Mouse (Mus musculus): Measurements from ENCODE around the gene Setd2. TPM values are rescaled to one million over a fixed set of nuclear protein-coding genes. Genes with fewer than 3 reads are reported as not detected.

The Setd2 gene
- total RNA-seq, 1 experiment, result 78.9 TPM

- Histone ChIP-seq H3K4me3 (ENCODE audit: insufficient read depth in 1 of 2, low read depth in 1 of 2, low read length in 2 of 2, poor library complexity in 1 of 2, severe bottlenecking in 1 of 2) (no peak overlapping the region), H3K9me3 (ENCODE audit: control insufficient read depth, insufficient read depth, low read depth, low read length) (no peaks in the 10 kb centered on the region), H3K27ac (ENCODE audit: insufficient read depth, low read depth, low read length, poor library complexity, severe bottlenecking) (no peak overlapping the region), H3K4me1 (ENCODE audit: control insufficient read depth in 2 of 2, insufficient read depth in 2 of 2, low read length in 2 of 2, poor library complexity in 1 of 2) (peaks cover 3 to 12% of the 10 kb centered on the region in 2 experiments; a peak in 2 of 4 replicates), H3K36me3 (ENCODE audit: control insufficient read depth, insufficient read depth, low read length, poor library complexity, severe bottlenecking) (no peaks in the 10 kb centered on the region), H3K9ac (ENCODE audit: insufficient read depth, low read depth, low read length, poor library complexity, severe bottlenecking) (no peak overlapping the region)
- DNase-seq (ENCODE audit: low read depth, low spot score), result no peak
- TF ChIP-seq ZNF384 (IDR thresholded peaks at IDR 0.05; ENCODE audit: low read depth, low read length), result no peak
- TF ChIP-seq CHD2 (IDR thresholded peaks at IDR 0.05; ENCODE audit: low read depth, low read length), result no peak
- no peak for TF ChIP-seq ZC3H11A (IDR thresholded peaks at IDR 0.05; ENCODE audit: borderline replicate concordance, low read depth, low read length)
- no peak for TF ChIP-seq HCFC1 (IDR thresholded peaks at IDR 0.05; ENCODE audit: borderline replicate concordance, insufficient read depth, low read length)
- no peak for TF ChIP-seq MAFK (IDR thresholded peaks at IDR 0.05; ENCODE audit: insufficient read depth, low read depth, low read length)
- in situ Hi-C loops (cut with MboI; ENCODE audit: low sequenced_read_pairs in 2 of 2, unreplicated experiment in 2 of 2), result no loop called here
These were observed 117.4 kb downstream of the Setd2 start for GRCm38 (mm10) chr9:110649775-110650174.

DNA sequence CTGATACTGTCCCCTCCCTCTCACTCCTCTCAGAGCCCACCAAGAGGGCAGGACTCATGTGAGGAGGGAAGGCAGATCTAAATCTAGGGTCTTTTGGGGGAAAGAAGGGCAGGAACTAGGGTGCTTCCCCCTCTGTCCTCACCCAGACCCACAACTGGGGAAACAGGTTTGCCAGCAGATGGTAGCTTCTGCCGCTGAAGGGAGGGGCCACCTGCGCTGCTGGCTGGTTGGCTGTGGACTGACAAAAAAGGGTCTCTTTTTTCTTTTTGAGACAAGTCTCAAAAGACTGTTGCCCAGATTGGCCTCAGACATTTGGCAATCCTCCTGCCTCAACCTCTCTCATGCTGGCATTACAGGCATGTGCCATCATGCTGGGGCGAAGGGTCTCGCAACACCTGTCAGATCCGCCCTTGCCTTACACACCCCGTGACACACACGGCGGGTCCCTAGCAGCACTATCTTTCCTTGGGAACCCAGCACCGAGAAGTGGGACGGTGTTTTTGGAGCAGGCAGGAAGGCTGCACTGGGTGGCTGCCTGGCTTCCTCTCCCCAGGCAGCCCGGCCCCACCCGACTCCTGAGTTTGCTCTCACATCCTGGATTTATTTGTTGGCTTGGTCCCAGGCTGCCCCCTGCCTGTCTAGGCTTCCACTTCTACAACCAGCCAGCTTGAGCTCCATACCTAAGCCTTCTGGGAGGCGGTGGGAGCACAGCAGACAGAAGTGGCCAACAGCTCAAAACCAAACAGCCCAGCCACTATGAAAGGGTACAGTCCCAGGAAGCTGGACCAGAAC is 119.7 kb downstream of the Setd2 start:
- Histone ChIP-seq H3K36me3 (ENCODE audit: control insufficient read depth, insufficient read depth, low read length, poor library complexity, severe bottlenecking) (no peaks in the 10 kb centered on the region), H3K9me3 (ENCODE audit: control insufficient read depth, insufficient read depth, low read depth, low read length) (no peaks in the 10 kb centered on the region), H3K4me1 (ENCODE audit: control insufficient read depth in 2 of 2, insufficient read depth in 2 of 2, low read length in 2 of 2, poor library complexity in 1 of 2) (peaks cover 3 to 12% of the 10 kb centered on the region in 2 experiments; a peak in 2 of 4 replicates), H3K4me3 (ENCODE audit: insufficient read depth in 1 of 2, low read depth in 1 of 2, low read length in 2 of 2, poor library complexity in 1 of 2, severe bottlenecking in 1 of 2) (peak overlapping the region; percentile 13 to 23; a peak in 2 of 4 replicates), H3K9ac (ENCODE audit: insufficient read depth, low read depth, low read length, poor library complexity, severe bottlenecking) (peak overlapping the region; percentile 9; the same call in 1 of the 2 replicates), H3K27ac (ENCODE audit: insufficient read depth, low read depth, low read length, poor library complexity, severe bottlenecking) (no peak overlapping the region)
- in situ Hi-C loops (cut with MboI; ENCODE audit: low sequenced_read_pairs in 2 of 2, unreplicated experiment in 2 of 2), result no loop called here
- DNase-seq (ENCODE audit: low read depth, low spot score), result no peak
- TF ChIP-seq ZC3H11A (IDR thresholded peaks at IDR 0.05; ENCODE audit: borderline replicate concordance, low read depth, low read length) (no peak), ZNF384 (IDR thresholded peaks at IDR 0.05; ENCODE audit: low read depth, low read length) (no peak), HCFC1 (IDR thresholded peaks at IDR 0.05; ENCODE audit: borderline replicate concordance, insufficient read depth, low read length) (no peak), MAFK (IDR thresholded peaks at IDR 0.05; ENCODE audit: insufficient read depth, low read depth, low read length) (no peak), CHD2 (IDR thresholded peaks at IDR 0.05; ENCODE audit: low read depth, low read length) (no peak)

DNA sequence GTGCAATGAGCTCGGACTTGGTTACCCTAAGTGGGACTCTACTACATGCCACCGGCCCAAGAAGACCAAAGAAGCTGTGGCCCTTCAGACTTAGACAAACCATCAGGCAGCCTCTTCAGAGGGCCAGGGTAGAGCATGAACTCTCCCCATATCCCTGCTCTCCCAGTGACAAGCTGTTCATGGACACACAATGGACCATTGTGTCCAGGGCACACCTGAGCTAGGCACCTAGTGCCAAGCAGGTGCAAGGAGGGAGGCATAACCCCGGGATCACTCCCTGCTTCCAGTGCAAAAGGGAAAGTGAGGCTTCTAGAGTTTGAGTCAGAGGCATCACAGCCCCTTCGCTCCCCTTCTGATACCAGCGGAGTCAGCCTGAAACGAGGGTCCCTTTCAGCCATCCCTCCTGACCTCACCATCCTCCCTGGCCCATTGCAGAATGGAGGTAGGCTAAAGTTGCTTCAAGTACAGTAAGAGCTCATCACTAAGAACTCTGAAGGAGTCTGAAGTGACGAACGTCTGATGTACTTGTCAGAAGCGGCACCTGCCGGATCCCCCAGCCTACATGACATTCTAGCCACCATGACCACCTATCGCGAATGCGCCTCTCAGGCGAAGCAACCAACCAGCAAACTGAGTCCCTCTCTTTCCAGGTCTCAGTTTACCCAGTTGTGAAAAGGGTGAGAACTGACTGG is 120.7 kb downstream of the Setd2 start:
- peak overlapping the region; percentile 66 to 77 for H3K4me3 ChIP-seq (ENCODE audit: insufficient read depth in 1 of 2, low read depth in 1 of 2, low read length in 2 of 2, poor library complexity in 1 of 2, severe bottlenecking in 1 of 2)
- no peak for DNase-seq (ENCODE audit: low read depth, low spot score)
- H3K27ac ChIP-seq (ENCODE audit: insufficient read depth, low read depth, low read length, poor library complexity, severe bottlenecking), result no peak overlapping the region
- in situ Hi-C loops (cut with MboI; ENCODE audit: low sequenced_read_pairs in 2 of 2, unreplicated experiment in 2 of 2), result no loop called here
- H3K9me3 ChIP-seq (ENCODE audit: control insufficient read depth, insufficient read depth, low read depth, low read length), result no peaks in the 10 kb centered on the region
- peak overlapping the region; percentile 38 for H3K9ac ChIP-seq (ENCODE audit: insufficient read depth, low read depth, low read length, poor library complexity, severe bottlenecking)
- TF ChIP-seq ZC3H11A (IDR thresholded peaks at IDR 0.05; ENCODE audit: borderline replicate concordance, low read depth, low read length) (no peak), CHD2 (IDR thresholded peaks at IDR 0.05; ENCODE audit: low read depth, low read length) (no peak), MAFK (IDR thresholded peaks at IDR 0.05; ENCODE audit: insufficient read depth, low read depth, low read length) (no peak), HCFC1 (IDR thresholded peaks at IDR 0.05; ENCODE audit: borderline replicate concordance, insufficient read depth, low read length) (no peak)
- H3K36me3 ChIP-seq (ENCODE audit: control insufficient read depth, insufficient read depth, low read length, poor library complexity, severe bottlenecking), result no peaks in the 10 kb centered on the region
- H3K4me1 ChIP-seq (ENCODE audit: control insufficient read depth in 2 of 2, insufficient read depth in 2 of 2, low read length in 2 of 2, poor library complexity in 1 of 2), result peaks cover 3 to 15% of the 10 kb centered on the region in 2 experiments; a peak in 2 of 4 replicates

GRCm38 (mm10) chr9:110653655-110654461 is 121.5 kb downstream of the Setd2 start, which contains the start of gene Nbeal2:
Gene Nbeal2, minus strand, starts transcription at chr9:110654161.
- Histone ChIP-seq H3K27ac (ENCODE audit: insufficient read depth, low read depth, low read length, poor library complexity, severe bottlenecking) (no peak within 1 kb of the TSS), H3K9ac (ENCODE audit: insufficient read depth, low read depth, low read length, poor library complexity, severe bottlenecking) (peak within 1 kb of the TSS; percentile 38), H3K4me3 (ENCODE audit: insufficient read depth in 1 of 2, low read depth in 1 of 2, low read length in 2 of 2, poor library complexity in 1 of 2, severe bottlenecking in 1 of 2) (peak within 1 kb of the TSS; percentile 66 to 77), H3K4me1 (ENCODE audit: control insufficient read depth in 2 of 2, insufficient read depth in 2 of 2, low read length in 2 of 2, poor library complexity in 1 of 2) (peaks cover 3 to 15% of the 10 kb centered on the region in 2 experiments; a peak in 2 of 4 replicates), H3K36me3 (ENCODE audit: control insufficient read depth, insufficient read depth, low read length, poor library complexity, severe bottlenecking) (no peaks in the 10 kb centered on the region), H3K9me3 (ENCODE audit: control insufficient read depth, insufficient read depth, low read depth, low read length) (no peaks in the 10 kb centered on the region)
- in situ Hi-C loops (cut with MboI; ENCODE audit: low sequenced_read_pairs in 2 of 2, unreplicated experiment in 2 of 2), result no loop called here
- peak; percentile 91 for DNase-seq (ENCODE audit: low read depth, low spot score)
- TF ChIP-seq MAFK (IDR thresholded peaks at IDR 0.05; ENCODE audit: insufficient read depth, low read depth, low read length) (no peak), CHD2 (IDR thresholded peaks at IDR 0.05; ENCODE audit: low read depth, low read length) (no peak), HCFC1 (IDR thresholded peaks at IDR 0.05; ENCODE audit: borderline replicate concordance, insufficient read depth, low read length) (peak; percentile 34; the same call in 1 of the 2 replicates), ZNF384 (IDR thresholded peaks at IDR 0.05; ENCODE audit: low read depth, low read length) (no peak), ZC3H11A (IDR thresholded peaks at IDR 0.05; ENCODE audit: borderline replicate concordance, low read depth, low read length) (no peak)
